Mouse (Mus musculus) erythroblast, adult 5-6 weeks (primary cell): ENCODE data around the gene Eps8l1. TPM values are rescaled to one million over a fixed set of nuclear protein-coding genes. Genes with fewer than 3 reads are reported as not detected.
"Not testable (repeated sequence)": the region's sequence is repeated elsewhere in the genome, so short reads cannot be mapped to it uniquely, and the experiment has no call there.

Experiments used
- ATAC-seq: replicated peaks from 2 replicates; pipeline ENCODE4 v1.8.0; 2016; ENCODE audit warnings: moderate number of reproducible peaks, mild to moderate bottlenecking, moderate TSS enrichment, inconsistent platforms; ENCODE audit not compliant: poor library complexity, low FRiP score, severe bottlenecking
- total RNA-seq, 2 experiments: library from RNA; stranded (forward) in 1 of 2; stranded (reverse) in 1 of 2; fragments of 150-400 nt in 1 of 2; fragments of 200-764, 138-1000 nt in 1 of 2; gene quantifications; 2 replicates each; pipeline versions ENCODE4 v1.2.3 to v1.2.4; 2015 to 2017; ENCODE audit warnings: low replicate concordance in 2 of 2

Eps8l1 gene
- total RNA-seq (2015; ENCODE audit: low replicate concordance) (17.1 and 19.4 TPM in 2 replicates), total RNA-seq (2017; ENCODE audit: low replicate concordance) (36.6 and 47.0 TPM in 2 replicates)

DNA sequence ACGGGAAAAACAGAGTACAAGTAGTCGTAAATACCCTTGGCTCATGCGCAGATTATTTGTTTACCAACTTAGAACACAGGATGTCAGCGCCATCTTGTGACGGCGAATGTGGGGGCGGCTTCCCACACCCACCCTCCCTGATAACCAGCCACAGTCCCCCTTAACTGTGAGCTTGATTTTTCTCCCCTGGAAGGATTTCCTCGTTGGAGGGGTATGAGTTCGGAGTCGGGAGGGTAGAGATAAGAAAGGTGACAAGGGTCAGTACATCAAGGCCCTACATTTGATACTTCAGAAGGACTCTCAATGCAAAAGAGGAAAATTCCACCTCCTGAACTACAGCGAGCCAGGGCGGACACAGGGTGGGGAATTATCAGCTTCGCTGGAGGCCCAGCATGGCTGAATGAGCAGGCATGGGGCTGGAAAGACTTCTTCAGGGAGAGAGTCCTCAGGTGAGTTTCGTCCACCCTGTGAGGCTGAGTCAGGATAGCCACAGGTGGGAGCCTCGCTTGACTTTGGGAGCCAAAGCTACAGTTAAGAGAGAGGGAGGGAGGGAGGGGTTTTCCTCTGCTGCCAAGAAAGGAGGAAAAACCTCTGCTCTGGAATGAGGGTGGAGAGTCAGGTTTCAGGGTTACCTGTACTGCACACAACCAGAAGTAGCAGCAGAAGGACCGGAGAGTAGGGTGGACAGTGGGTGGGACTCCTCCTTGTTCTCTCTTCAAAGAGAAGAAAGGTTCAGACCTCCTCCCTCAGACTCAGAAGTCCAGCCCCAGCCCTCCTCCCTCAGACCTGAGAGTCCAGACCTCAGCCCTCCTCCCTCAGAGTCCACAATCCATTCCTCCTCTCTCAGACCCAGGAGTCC, at the start of gene Eps8l1:
Gene Eps8l1 (plus strand): TSS at position 99 of the 859 bp plus-strand sequence.
- peak; percentile 82 for ATAC-seq

DNA sequence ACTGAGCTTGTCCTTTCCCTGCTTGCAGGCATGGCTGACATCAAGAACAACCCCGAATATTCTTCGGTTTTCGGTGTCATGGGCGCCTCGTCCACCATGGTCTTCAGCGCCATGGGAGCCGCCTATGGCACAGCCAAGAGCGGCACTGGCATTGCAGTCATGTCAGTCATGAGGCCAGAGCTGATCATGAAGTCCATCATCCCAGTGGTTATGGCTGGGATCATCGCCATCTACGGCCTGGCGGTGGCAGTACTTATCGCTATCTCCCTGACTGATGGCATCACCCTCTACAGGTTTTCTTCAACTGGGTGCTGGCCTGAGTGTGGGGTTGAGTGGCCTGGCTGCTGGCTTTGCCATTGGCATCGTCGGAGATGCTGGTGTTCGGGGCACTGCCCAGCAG, 48.1 kb upstream of the Eps8l1 start:
- not testable (repeated sequence) for ATAC-seq

DNA sequence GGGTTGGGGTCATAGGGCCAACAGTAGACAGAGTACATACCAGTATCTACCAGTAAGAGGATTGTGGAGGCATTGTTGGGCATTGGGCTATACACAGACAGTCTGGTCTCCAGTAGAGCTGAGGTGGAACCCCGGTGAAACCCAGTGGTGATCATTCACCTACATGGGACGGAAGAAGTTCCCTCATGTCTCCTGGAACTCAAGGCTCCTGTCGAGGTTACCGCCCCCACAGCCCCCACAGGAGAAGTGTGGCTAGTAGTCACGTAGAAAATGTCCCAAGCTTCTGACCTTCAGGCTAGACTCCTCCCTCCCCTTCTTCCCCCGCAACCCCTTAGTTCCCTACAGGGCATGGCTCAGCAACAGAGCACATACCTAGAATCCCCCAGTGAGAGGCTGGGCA, 40.8 kb upstream of the Eps8l1 start:
- ATAC-seq: no peak

DNA sequence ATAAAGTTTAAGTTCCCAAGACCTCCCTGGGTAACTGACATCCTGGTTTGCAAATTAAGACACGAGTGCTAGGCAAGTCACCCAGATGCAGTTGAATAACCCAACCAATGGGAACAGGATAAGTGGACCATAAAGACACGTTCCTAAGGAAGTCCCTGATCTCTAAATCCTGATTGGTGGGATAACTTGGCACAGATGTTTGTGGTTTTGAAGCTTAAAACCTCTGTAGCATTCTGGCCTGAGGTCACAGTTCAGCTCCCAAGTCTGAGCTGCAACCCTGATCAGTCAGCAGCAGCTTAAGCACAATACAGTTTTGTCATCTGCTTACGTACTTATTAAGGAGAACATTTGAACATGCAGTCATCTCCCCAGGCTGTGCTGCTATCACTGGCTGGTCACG, 40.2 kb upstream of the Eps8l1 start:
- no peak for ATAC-seq

DNA sequence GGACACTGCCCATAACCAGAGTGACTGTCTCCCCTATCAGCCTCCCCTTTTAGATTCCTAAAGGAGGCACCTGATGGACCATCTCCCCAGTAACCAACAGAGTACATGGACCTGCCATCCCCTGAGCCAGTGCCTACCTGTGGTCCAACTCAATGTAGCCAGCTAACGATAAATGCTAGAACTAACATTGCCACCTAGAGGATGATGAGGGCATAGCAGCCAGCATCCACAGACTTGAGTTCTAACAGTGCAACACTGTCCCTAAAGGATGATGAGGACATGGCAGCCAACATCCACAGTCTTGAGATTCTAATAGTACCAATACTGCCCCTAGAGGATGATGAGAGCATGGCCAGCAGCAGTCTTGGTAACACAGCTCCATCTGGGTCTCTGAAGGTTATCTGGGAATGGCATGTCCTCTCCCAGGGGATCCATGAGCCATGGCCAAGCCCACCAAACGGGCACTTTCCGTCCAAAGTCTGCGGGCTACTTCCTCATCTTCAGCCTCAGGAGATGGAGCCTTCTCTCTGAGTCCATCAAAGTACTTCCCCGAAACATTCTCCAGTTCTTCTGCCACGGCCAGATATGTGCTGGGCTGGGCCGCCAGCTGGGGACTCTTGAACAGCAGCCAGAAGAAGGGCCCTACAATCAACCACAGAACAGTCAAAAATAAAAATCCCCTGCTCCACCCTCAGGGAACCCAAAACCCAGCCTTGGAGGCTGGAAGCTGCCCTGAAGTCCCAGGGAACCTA, 33.1 kb upstream of the Eps8l1 start:
- ATAC-seq: peak; percentile 93

DNA sequence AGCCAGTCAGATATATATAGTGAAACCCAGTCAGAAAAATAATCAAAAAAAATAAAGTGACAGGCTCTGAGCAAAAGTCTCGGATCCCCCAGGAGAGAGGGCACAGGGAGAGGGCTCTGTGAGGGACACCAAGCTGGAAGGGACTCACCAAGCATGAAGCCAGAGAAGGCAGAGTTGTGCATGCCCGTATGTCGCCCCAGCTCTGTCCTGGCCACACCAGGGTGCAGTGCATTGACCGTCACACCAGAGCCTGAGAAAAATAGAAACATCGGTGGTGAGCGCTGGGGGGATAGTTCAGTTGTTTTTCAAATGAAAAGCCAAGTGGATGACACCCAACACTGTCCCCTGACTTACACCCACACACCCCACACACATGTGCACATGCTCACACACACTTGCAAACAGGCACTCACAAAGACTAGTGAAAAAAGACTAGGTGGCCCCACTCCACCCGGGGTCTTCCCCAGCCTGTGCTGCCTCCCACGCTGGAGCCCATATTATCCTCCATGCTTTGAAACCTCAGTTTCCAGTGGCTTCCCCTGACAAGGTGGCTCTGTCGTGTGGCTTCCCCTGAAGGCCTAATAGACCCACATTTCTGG, 30.1 kb upstream of the Eps8l1 start:
- ATAC-seq: no peak

DNA sequence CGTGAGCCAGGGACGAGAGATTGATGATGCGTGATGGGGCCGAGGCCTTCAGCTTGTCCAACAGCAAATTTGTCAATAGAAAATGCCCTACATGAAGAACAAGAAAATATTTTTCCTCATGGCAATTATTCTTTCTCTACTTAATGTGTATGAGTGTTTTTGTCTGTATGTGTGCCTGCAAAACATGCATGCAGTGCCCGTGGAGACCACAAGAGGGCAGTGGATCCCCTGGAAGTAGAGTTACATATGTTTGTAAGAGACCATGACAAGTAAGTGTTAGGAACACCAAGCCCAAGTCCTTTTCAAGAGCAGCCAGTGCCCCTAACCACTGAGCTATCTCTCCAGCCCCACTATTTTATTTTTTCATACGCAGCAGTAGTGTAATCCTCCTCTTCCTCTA, 28.9 kb upstream of the Eps8l1 start:
- no peak for ATAC-seq

DNA sequence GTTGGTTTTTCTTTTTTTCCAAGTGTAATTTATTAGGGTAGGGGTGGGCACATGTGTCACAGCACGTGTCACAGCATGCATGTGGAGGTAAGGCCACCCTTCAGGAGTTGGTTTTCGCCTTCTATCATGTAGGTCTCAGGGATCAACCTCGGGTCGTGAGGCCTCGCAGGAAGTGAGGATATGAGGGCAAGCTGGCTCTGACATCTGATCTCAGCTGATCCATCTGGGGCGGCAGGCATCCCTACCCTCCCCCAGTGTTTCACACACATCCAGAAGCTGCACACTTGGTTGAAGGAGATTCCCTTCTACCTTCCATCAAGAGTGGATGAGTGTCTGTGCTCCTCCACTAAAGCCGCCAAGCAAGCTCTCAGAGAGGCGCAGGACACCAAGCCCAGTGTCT, 28.4 kb upstream of the Eps8l1 start:
- no peak for ATAC-seq

DNA sequence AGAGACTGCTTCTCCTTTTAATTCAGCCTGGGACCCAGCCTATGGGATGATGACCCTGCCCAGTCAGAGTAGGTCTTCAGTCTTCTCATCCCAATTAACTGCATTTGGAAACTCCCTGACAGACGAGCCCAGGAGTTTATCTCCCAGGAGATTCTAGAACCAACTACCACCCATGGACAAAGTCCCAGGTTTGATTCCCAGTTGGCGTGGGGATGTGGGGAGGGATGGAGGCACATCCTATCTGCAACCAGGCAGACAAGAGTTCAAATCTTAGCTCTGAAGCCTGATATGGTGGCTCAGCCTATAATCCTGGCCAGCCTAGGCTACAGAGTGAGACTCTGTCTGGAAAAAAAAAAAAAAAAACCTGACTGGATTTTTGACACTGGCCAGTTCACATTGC, 22.8 kb upstream of the Eps8l1 start:
- no peak for ATAC-seq

DNA sequence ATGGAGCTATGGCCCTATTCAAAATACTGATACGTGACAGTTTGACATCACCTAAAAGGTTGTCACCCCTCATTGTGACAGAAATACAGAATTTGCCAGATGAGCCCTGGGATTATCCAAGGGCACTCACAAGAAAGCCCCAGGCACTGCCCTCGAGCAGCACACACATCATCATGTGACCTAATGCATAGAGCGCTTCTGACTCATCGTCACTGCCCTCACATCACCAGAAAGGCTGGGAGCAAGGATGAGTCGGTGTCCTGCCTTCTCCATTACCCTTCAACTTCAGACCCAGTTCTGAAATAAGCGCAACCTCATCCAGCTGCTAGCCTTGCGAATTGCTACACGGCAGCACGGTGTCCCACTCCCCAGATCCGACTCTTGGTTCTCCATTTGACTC, 19.9 kb upstream of the Eps8l1 start:
- no peak for ATAC-seq

DNA sequence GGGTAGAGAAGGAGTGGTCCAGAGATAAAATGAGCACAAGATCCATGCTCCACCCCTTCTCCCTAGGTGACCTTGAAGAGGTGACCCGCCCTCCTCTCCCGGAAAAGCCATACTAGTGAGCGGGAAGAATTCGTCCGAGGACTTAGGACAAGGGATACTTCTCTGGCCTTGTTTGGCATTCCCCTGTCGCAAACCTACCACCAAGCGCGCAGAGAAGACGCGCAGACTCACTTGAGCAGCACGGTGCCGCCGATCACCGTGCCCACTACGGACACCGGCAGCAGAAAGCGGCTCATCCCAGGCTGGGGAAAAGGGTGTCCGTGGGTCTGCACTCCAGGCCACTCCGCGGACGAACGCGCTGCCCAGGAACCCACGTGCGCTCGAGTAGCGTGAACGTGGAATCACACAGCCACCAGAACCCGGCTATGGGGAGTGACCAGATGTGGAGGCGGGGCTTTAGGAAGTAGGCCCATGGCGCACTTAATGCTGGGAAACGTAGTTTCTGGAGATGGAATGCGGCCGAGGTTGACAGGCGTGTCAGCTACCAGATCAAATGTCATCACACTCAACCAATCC, 15.2 kb upstream of the Eps8l1 start, which contains the start of gene Rdh13:
Gene Rdh13 (minus strand): TSS at position 434 of the 576 bp plus-strand sequence.
- peak; percentile 99 for ATAC-seq

DNA sequence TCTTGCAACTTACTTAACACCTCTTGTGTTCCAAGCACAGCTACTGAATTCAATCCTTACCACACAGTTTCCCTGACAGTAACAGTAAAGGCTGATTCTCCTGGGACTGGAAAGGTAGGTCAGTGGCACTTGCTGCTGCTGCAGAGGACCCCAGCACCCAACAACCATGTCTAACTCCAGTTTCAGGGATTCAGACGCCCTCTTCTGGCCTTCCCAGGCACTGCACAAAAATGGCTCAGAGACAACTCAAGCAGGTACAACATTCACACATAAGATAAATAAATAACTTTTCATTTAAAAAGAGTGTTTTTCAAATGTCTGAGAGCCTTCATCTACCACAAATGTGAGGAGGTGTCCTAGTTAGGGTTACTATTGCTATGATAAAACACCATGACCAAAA, 13.3 kb upstream of the Eps8l1 start:
- ATAC-seq: no peak

DNA sequence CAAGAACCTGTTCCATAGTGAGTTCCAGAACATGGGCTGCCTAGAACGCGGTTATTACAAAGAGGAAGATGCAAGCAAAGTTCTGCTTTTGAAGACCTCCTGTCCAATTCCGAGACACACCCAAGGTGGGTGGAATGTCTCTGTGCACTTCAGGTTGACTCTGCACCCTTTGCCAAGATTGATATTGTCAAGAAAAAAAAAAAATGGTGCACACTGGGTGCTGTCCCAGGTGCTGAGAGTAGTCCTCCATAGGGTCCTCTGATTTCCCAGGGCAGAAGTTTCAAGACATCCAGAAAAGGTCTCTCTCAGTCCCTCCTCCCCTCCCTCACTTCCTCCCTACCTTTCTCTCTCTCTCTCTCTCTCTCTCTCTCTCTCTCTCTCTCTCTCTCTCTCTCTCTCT, 12.0 kb upstream of the Eps8l1 start:
- no peak for ATAC-seq

DNA sequence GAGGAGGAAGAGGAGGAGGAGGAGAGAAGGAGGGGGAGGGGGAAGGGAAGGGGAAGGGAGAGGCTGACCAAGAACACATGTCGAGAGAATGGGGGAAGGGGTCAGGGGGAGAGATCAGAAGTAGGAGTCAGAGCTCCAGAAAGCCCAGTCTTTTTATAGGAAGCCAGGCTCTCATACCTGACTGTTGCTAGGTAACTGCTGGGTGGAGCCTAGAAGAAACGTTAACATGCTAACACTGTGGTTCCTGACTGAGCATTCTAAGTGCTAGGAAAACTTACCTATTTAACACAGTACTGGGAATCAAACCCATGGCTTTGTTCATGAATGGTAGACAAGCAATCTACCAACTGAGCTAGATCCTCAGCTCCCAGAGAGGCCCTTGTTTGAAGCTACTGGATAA, 11.3 kb upstream of the Eps8l1 start:
- ATAC-seq: no peak

DNA sequence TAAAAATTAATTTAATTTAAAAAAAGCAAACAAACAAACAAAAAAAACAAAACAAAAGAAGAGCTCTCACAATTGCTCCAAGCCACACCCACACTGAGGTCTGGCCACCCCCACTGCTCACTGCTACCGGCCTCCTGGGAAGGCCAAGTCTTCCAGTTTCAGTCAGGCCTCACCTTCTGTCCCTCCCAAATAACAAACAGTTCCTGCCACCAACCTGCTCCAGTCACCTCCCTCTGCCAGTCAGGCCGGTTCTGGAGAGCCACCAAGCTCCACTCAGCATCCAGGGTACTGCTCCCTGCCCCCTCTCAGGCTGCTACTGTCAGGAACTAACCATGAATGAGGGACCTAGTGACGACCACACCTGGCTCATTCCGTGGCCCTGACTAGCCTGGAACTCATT, 7.8 kb upstream of the Eps8l1 start:
- no peak for ATAC-seq

DNA sequence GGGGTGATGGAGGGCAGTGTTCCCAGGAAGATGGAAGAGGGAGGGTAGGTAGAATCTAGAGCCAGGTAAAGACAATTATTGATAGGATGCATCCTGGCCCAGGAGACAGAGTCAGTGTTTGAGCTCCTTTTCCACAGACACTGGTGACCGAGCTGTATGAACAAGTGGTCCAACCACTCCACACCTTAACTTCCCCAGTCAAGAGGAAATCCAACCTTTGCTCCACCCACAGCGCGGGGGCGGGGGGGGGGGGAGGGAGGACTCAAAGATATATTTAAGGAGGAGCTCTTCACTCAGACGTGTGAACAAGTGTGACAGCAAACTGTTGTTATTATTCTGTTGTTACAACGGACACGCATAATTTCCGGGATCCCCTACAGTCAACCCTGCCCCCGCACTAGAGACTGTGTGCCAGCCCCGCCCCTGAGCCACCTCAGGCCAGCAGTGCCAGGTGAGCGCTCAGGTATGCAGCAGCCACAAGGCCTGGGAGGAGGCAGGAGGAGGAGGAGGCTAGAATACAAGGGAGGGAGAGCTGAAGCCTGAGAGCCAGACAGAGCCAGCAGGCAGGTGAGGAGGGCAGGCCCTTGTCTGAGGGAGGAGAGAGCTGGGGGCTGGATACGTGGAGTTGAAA, 3.8 kb downstream of the Eps8l1 start:
- ATAC-seq: no peak

DNA sequence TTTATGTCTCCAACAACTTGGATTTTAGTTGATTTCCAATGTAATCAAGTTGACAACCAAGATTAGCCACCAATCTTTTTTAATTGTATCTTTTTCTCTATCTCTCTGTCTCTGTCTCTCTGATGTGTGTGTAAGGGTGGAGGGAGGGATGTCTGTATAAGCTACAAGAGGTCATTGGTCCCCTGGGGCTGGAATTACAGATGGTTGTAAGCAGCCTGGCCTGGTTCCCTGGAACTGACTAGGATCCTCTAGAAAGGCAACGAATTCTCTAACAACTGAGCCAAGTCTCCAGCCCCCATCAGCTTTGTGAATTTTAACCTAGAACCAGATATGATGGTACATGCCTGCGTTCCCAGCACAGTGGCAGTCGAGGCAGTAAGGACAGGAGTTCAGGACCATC, 7.3 kb downstream of the Eps8l1 start:
- ATAC-seq: no peak

DNA sequence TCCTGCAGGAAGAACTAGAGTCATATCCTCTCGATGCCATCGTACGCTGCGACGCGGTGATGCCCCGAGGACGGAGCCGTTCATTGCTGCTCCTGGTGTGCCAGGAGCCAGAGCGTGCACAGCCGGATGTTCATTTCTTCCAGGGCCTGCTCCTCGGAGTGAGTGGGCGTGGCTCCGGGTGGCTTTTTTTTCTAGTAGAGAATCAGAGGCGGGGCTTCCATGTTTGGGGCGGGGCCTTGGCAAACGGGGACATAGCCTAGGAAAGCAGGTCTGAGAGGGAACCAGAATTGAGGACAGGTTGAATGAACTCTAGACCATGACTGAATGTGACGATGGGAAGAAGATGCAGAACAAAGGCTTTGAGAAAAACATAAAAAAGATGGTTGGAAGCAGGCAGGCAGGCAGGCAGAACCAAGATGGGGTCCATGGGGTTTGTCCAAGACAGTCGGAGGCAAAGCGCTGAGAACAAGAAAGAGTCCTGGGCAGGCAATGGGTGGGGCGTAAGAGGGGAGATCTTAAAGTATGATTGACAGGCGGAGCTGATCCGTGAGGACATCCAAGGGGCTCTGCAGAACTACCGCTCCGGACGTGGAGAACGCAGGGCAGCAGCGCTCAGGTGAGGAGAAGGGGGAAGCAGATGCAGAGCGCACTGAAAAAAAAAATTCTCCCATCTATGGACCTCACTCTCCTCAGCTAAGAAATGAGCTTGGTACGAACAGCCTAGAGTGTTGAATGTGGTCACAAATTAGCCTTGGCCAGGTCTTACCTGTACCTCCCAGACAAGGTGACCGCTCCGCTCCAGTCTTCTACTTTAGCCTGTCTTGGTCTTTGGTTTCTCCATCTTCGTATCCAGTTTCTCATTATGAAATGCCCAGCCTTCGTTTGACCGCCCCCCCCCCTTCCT, 10.1 kb downstream of the Eps8l1 start:
- no peak for ATAC-seq

DNA sequence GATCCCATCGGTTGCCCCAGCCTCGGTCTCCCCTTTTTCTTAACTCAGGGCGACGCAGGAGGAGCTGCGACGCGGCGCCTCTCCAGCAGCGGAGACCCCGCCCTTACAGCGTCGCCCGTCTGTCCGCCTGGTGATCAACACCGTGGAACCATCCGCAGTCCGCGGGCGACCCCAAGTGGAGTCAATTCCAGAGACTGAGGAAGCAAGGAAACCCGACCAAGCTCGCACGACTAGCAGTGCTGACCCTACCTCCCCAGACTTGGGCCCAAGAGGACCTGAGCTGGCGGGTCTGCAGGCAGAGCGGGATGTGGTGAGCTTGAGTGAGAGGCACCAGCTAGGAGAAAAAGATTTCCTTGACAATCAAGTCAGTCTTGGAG, 10.7 kb downstream of the Eps8l1 start:
- no peak for ATAC-seq
